Comparison of ENCODE assay signal across 15 mouse cellular contexts in the genomic region with DNA sequence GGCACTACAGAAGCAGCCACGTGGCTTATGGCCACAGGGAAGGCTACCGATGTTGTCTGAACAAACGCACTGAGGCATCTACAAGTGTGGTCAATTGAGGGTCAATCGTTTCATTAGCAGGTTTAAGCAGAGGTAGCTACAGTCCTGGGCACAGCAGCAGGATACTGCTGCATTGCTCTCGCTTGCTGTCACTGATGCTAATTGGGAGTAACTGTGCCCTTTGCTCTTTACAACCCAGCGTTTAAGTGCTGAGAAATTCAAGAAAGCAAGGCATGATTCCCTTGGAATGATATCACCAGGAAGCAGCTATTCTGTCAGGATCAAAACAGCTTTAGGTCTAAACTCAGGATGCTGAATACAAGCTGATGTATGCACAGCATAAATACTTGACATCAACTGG. TPM values are rescaled to one million over a fixed set of nuclear protein-coding genes. Genes with fewer than 3 reads are reported as not detected.
DNase-seq lines count a peak whose midpoint lies in the region; ATAC-seq lines count a peak whose summit lies in the region.
"Had no signal": no experiment of that assay in that cellular context is flagged by ENCODE, and none has a peak within 500 bp of the region (broad histone marks: within the 10 kb centered on the region; RNA-seq: fewer than 3 reads in every experiment).

No protein-coding gene starts in this region.

- H3K27ac ChIP-seq in forebrain, embryonic 10.5 days = peak overlapping the region; percentile 32; the same call in 1 of the 2 replicates
- H3K27ac ChIP-seq in forebrain, embryonic 13.5 days = peak overlapping the region; percentile 55
- peak overlapping the region; percentile 70 for H3K27ac ChIP-seq in hindbrain, embryonic 16.5 days (ENCODE audit: low read depth, low read length)
- peak overlapping the region; percentile 82 for H3K27ac ChIP-seq in midbrain, embryonic 16.5 days (ENCODE audit: low read length)
- H3K27ac ChIP-seq: gastrocnemius, adult 2 months; heart, embryonic 10.5 days had no signal

- no peaks in the 10 kb centered on the region for H3K9me3 ChIP-seq in forebrain, embryonic 10.5 days
- H3K9me3 ChIP-seq in forebrain, embryonic 13.5 days (replicated peaks) = no peaks in the 10 kb centered on the region
- no peaks in the 10 kb centered on the region for H3K9me3 ChIP-seq in hindbrain, embryonic 16.5 days (ENCODE audit: control insufficient read depth, low read length)
- H3K9me3 ChIP-seq in midbrain, embryonic 16.5 days (replicated peaks; ENCODE audit: control insufficient read depth, low read length, poor library complexity, severe bottlenecking) = no peaks in the 10 kb centered on the region
- H3K9me3 ChIP-seq: heart, embryonic 10.5 days had no signal

- ATAC-seq in forebrain, embryonic 13.5 days = peak; percentile 50; the same call in 1 of the 2 replicates
- peak; percentile 34 for ATAC-seq in hindbrain, embryonic 16.5 days
- peak; percentile 40 for ATAC-seq in midbrain, embryonic 16.5 days
- ATAC-seq: Patski had no signal

- no peaks in the 10 kb centered on the region for H3K36me3 ChIP-seq in forebrain, embryonic 10.5 days (replicated peaks)
- H3K36me3 ChIP-seq in forebrain, embryonic 13.5 days (ENCODE audit: poor library complexity, severe bottlenecking) = no peaks in the 10 kb centered on the region
- H3K36me3 ChIP-seq in hindbrain, embryonic 16.5 days (ENCODE audit: control insufficient read depth, insufficient read depth, low read length) = no peaks in the 10 kb centered on the region
- H3K36me3 ChIP-seq in midbrain, embryonic 16.5 days (ENCODE audit: control insufficient read depth, insufficient read depth, low read length) = no peaks in the 10 kb centered on the region
- H3K36me3 ChIP-seq: heart, embryonic 10.5 days had no signal

- no peak overlapping the region for H3K4me2 ChIP-seq in forebrain, embryonic 13.5 days
- H3K4me2 ChIP-seq in hindbrain, embryonic 16.5 days (ENCODE audit: low read length) = no peak overlapping the region
- no peak overlapping the region for H3K4me2 ChIP-seq in midbrain, embryonic 16.5 days (ENCODE audit: low read length)
- H3K4me2 ChIP-seq: liver, embryonic 11.5 days had no signal

- H3K4me1 ChIP-seq in forebrain, embryonic 10.5 days = peaks cover 21% of the 10 kb centered on the region
- H3K4me1 ChIP-seq in forebrain, embryonic 13.5 days = peaks cover 19% of the 10 kb centered on the region
- peaks cover 16% of the 10 kb centered on the region for H3K4me1 ChIP-seq in hindbrain, embryonic 16.5 days (ENCODE audit: control insufficient read depth, insufficient read depth, low read depth, low read length)
- H3K4me1 ChIP-seq in midbrain, embryonic 16.5 days (ENCODE audit: control insufficient read depth, insufficient read depth, low read length) = peaks cover 17% of the 10 kb centered on the region

- 49% methylated on average over 6 of the region's 6 CpGs for WGBS in forebrain, embryonic 10.5 days
- 32% methylated on average over 6 of the region's 6 CpGs for WGBS in forebrain, embryonic 13.5 days
- WGBS in hindbrain, embryonic 16.5 days = 31% methylated on average over 6 of the region's 6 CpGs
- WGBS in midbrain, embryonic 16.5 days = 27% methylated on average over 6 of the region's 6 CpGs

- H3K9ac ChIP-seq in forebrain, embryonic 13.5 days = no peak overlapping the region
- no peak overlapping the region for H3K9ac ChIP-seq in hindbrain, embryonic 16.5 days (ENCODE audit: low read depth, low read length)
- no peak overlapping the region for H3K9ac ChIP-seq in midbrain, embryonic 16.5 days (ENCODE audit: low read depth, low read length)

- no peak overlapping the region for H3K4me3 ChIP-seq in forebrain, embryonic 10.5 days
- H3K4me3 ChIP-seq in forebrain, embryonic 13.5 days = no peak overlapping the region
- H3K4me3 ChIP-seq in hindbrain, embryonic 16.5 days (ENCODE audit: low read length) = no peak overlapping the region
- H3K4me3 ChIP-seq in midbrain, embryonic 16.5 days (ENCODE audit: low read depth, low read length) = no peak overlapping the region
- H3K4me3 ChIP-seq: gastrocnemius, adult 2 months; heart, embryonic 10.5 days had no signal

- no peaks in the 10 kb centered on the region for H3K27me3 ChIP-seq in forebrain, embryonic 10.5 days (ENCODE audit: poor library complexity, severe bottlenecking)
- no peaks in the 10 kb centered on the region for H3K27me3 ChIP-seq in forebrain, embryonic 13.5 days
- no peaks in the 10 kb centered on the region for H3K27me3 ChIP-seq in hindbrain, embryonic 16.5 days (replicated peaks; ENCODE audit: control insufficient read depth, insufficient read depth, low read length)
- no peaks in the 10 kb centered on the region for H3K27me3 ChIP-seq in midbrain, embryonic 16.5 days (ENCODE audit: control insufficient read depth, insufficient read depth, low read depth, low read length)
- H3K27me3 ChIP-seq: CH12.LX, Patski had no signal

- no peak for DNase-seq in forebrain, embryonic 10.5 days (ENCODE audit: extremely low spot score, low spot score)
- DNase-seq in thymus, postnatal 14 days = no peak
- DNase-seq in frontal cortex, postnatal 14 days (ENCODE audit: low spot score in 2 of 2) = no peak
- no peak for DNase-seq in adrenal gland, adult 18-20 months (ENCODE audit: low spot score in 2 of 2)
- DNase-seq in cerebellum, postnatal 4 days (ENCODE audit: low spot score in 2 of 2) = no peak
- DNase-seq: adrenal gland, adult 8-10 months; cerebellum, postnatal 36 days; gastrocnemius, adult 2 months had no signal

RNA-seq across cellular contexts. Expression of a gene that starts 56.2 kb away (rescaled TPM):
- 42.8 and 48.2 TPM in 2 replicates for polyA plus RNA-seq in forebrain, embryonic 10.5 days (2016; fragmentation: Nextera tagmentation; extraction: Ambion mirVana)
- 32.5 and 34.0 TPM in 2 replicates for polyA plus RNA-seq in forebrain, embryonic 13.5 days (2015; fragmentation: Nextera tagmentation; extraction: Ambion mirVana)
- polyA plus RNA-seq in hindbrain, embryonic 16.5 days (2015; fragmentation: Nextera tagmentation; extraction: Ambion mirVana) = 67.5 and 74.9 TPM in 2 replicates
- 58.4 and 61.3 TPM in 2 replicates for polyA plus RNA-seq in midbrain, embryonic 16.5 days (2015; fragmentation: Nextera tagmentation; extraction: Ambion mirVana)
- total RNA-seq in adrenal gland, adult 18-20 months (2021) = 100 to 1,000 TPM; 737 to 778 TPM

Comparison
In these comparisons a context has a peak if more than half of its experiments do, and no peak if none do; other contexts are left out.
1. H3K27ac ChIP-seq: peak in every context shown above with its lines; median percentile 82 in midbrain, embryonic 16.5 days; 70 in hindbrain, embryonic 16.5 days; 55 in forebrain, embryonic 13.5 days; 32 in forebrain, embryonic 10.5 days.